Mouse (Mus musculus): ENCODE measurements around the gene Kdelr2. TPM values are rescaled to one million over a fixed set of nuclear protein-coding genes. Genes with fewer than 3 reads are reported as not detected.

The Kdelr2 gene
- polyA plus RNA-seq, 1 experiment from 2014 or later: 451 TPM

- H3K27me3 ChIP-seq (replicated peaks; ENCODE audit: control insufficient read depth, insufficient read depth, low read length): peaks cover 51% of the 10 kb centered on the region
- WGBS: 61% methylated on average over 7 of the region's 7 CpGs
- H3K4me3 ChIP-seq (ENCODE audit: low read depth, low read length): no peak overlapping the region
- H3K9ac ChIP-seq (ENCODE audit: low read depth, low read length): no peak overlapping the region
- H3K4me2 ChIP-seq (replicated peaks; ENCODE audit: low read depth): no peak overlapping the region
- ATAC-seq: no peak
- no peak for TF ChIP-seq CTCF (IDR thresholded peaks at IDR 0.05; ENCODE audit: low read depth)
- H3K4me1 ChIP-seq (replicated peaks; ENCODE audit: control insufficient read depth, insufficient read depth, low read length): no peaks in the 10 kb centered on the region
- no peak overlapping the region for H3K27ac ChIP-seq (ENCODE audit: low read depth, low read length)
- H3K9me3 ChIP-seq (ENCODE audit: control insufficient read depth): no peaks in the 10 kb centered on the region
- H3K36me3 ChIP-seq (ENCODE audit: control insufficient read depth, insufficient read depth): no peaks in the 10 kb centered on the region
Measured at GRCm38 (mm10) chr5:143361428-143361827, 42.2 kb upstream of the Kdelr2 start.

- Histone ChIP-seq H3K9ac (ENCODE audit: low read depth, low read length) (0 out of 2 replicates have a peak overlapping the region, but pooled peaks have one; percentile 1), H3K36me3 (ENCODE audit: control insufficient read depth, insufficient read depth) (no peaks in the 10 kb centered on the region), H3K27me3 (replicated peaks; ENCODE audit: control insufficient read depth, insufficient read depth, low read length) (peaks cover 44% of the 10 kb centered on the region), H3K4me1 (replicated peaks; ENCODE audit: control insufficient read depth, insufficient read depth, low read length) (no peaks in the 10 kb centered on the region), H3K4me3 (ENCODE audit: low read depth, low read length) (peak overlapping the region; percentile 35), H3K4me2 (replicated peaks; ENCODE audit: low read depth) (peak overlapping the region; percentile 61), H3K27ac (ENCODE audit: low read depth, low read length) (no peak overlapping the region), H3K9me3 (ENCODE audit: control insufficient read depth) (no peaks in the 10 kb centered on the region)
- 1% methylated on average over 47 of the region's 47 CpGs for WGBS
- peak; percentile 28; the same call in 1 of the 2 replicates for ATAC-seq
- no peak for TF ChIP-seq CTCF (IDR thresholded peaks at IDR 0.05; ENCODE audit: low read depth)
Measured at GRCm38 (mm10) chr5:143363678-143364615, 39.7 kb upstream of the Kdelr2 start.

GRCm38 (mm10) chr5:143367931-143368330 lies 35.7 kb upstream of the Kdelr2 start:
- Histone ChIP-seq H3K9me3 (ENCODE audit: control insufficient read depth) (no peaks in the 10 kb centered on the region), H3K27ac (ENCODE audit: low read depth, low read length) (no peak overlapping the region), H3K36me3 (ENCODE audit: control insufficient read depth, insufficient read depth) (no peaks in the 10 kb centered on the region), H3K4me2 (replicated peaks; ENCODE audit: low read depth) (no peak overlapping the region), H3K9ac (ENCODE audit: low read depth, low read length) (no peak overlapping the region), H3K4me3 (ENCODE audit: low read depth, low read length) (no peak overlapping the region), H3K27me3 (replicated peaks; ENCODE audit: control insufficient read depth, insufficient read depth, low read length) (peaks cover 74% of the 10 kb centered on the region), H3K4me1 (replicated peaks; ENCODE audit: control insufficient read depth, insufficient read depth, low read length) (no peaks in the 10 kb centered on the region)
- no peak for TF ChIP-seq CTCF (IDR thresholded peaks at IDR 0.05; ENCODE audit: low read depth)
- ATAC-seq: no peak
- 89% methylated on average over 3 of the region's 3 CpGs for WGBS

- no peak for ATAC-seq
- no peaks in the 10 kb centered on the region for H3K4me1 ChIP-seq (replicated peaks; ENCODE audit: control insufficient read depth, insufficient read depth, low read length)
- H3K36me3 ChIP-seq (ENCODE audit: control insufficient read depth, insufficient read depth): no peaks in the 10 kb centered on the region
- no peak for TF ChIP-seq CTCF (IDR thresholded peaks at IDR 0.05; ENCODE audit: low read depth)
- peaks cover 77% of the 10 kb centered on the region for H3K27me3 ChIP-seq (replicated peaks; ENCODE audit: control insufficient read depth, insufficient read depth, low read length)
- H3K27ac ChIP-seq (ENCODE audit: low read depth, low read length): no peak overlapping the region
- 1% methylated on average over 36 of the region's 36 CpGs for WGBS
- no peaks in the 10 kb centered on the region for H3K9me3 ChIP-seq (ENCODE audit: control insufficient read depth)
- H3K4me2 ChIP-seq (replicated peaks; ENCODE audit: low read depth): peak overlapping the region; percentile 40
- H3K9ac ChIP-seq (ENCODE audit: low read depth, low read length): no peak overlapping the region
- peak overlapping the region; percentile 24 for H3K4me3 ChIP-seq (ENCODE audit: low read depth, low read length)
Measured at GRCm38 (mm10) chr5:143369611-143370255, 33.9 kb upstream of the Kdelr2 start.

GRCm38 (mm10) chr5:143370416-143371145 lies 33.1 kb upstream of the Kdelr2 start:
- no peaks in the 10 kb centered on the region; the same call in 1 of the 2 replicates for H3K4me1 ChIP-seq (replicated peaks; ENCODE audit: control insufficient read depth, insufficient read depth, low read length)
- WGBS: 32% methylated on average over 17 of the region's 17 CpGs
- no peak overlapping the region for H3K27ac ChIP-seq (ENCODE audit: low read depth, low read length)
- no peak for TF ChIP-seq CTCF (IDR thresholded peaks at IDR 0.05; ENCODE audit: low read depth)
- no peak overlapping the region for H3K9ac ChIP-seq (ENCODE audit: low read depth, low read length)
- no peak for ATAC-seq
- H3K36me3 ChIP-seq (ENCODE audit: control insufficient read depth, insufficient read depth): no peaks in the 10 kb centered on the region
- peaks cover 80% of the 10 kb centered on the region for H3K27me3 ChIP-seq (replicated peaks; ENCODE audit: control insufficient read depth, insufficient read depth, low read length)
- peak overlapping the region; percentile 24; the same call in 1 of the 2 replicates for H3K4me3 ChIP-seq (ENCODE audit: low read depth, low read length)
- no peak overlapping the region; the same call in 1 of the 2 replicates for H3K4me2 ChIP-seq (replicated peaks; ENCODE audit: low read depth)
- H3K9me3 ChIP-seq (ENCODE audit: control insufficient read depth): no peaks in the 10 kb centered on the region

GRCm38 (mm10) chr5:143371146-143371510 lies 32.5 kb upstream of the Kdelr2 start:
- H3K4me3 ChIP-seq (ENCODE audit: low read depth, low read length): no peak overlapping the region
- H3K4me1 ChIP-seq (replicated peaks; ENCODE audit: control insufficient read depth, insufficient read depth, low read length): no peaks in the 10 kb centered on the region; the same call in 1 of the 2 replicates
- TF ChIP-seq CTCF (IDR thresholded peaks at IDR 0.05; ENCODE audit: low read depth): no peak
- H3K4me2 ChIP-seq (replicated peaks; ENCODE audit: low read depth): no peak overlapping the region
- no peak overlapping the region for H3K9ac ChIP-seq (ENCODE audit: low read depth, low read length)
- ATAC-seq: no peak
- WGBS: 59% methylated on average over 4 of the region's 4 CpGs
- H3K9me3 ChIP-seq (ENCODE audit: control insufficient read depth): no peaks in the 10 kb centered on the region
- H3K36me3 ChIP-seq (ENCODE audit: control insufficient read depth, insufficient read depth): no peaks in the 10 kb centered on the region
- no peak overlapping the region for H3K27ac ChIP-seq (ENCODE audit: low read depth, low read length)
- peaks cover 80% of the 10 kb centered on the region for H3K27me3 ChIP-seq (replicated peaks; ENCODE audit: control insufficient read depth, insufficient read depth, low read length)

Measured in intestine, postnatal 0 days (tissue).